Mouse (Mus musculus): ENCODE data around the gene Sdhaf1.

Gene Sdhaf1

DNA sequence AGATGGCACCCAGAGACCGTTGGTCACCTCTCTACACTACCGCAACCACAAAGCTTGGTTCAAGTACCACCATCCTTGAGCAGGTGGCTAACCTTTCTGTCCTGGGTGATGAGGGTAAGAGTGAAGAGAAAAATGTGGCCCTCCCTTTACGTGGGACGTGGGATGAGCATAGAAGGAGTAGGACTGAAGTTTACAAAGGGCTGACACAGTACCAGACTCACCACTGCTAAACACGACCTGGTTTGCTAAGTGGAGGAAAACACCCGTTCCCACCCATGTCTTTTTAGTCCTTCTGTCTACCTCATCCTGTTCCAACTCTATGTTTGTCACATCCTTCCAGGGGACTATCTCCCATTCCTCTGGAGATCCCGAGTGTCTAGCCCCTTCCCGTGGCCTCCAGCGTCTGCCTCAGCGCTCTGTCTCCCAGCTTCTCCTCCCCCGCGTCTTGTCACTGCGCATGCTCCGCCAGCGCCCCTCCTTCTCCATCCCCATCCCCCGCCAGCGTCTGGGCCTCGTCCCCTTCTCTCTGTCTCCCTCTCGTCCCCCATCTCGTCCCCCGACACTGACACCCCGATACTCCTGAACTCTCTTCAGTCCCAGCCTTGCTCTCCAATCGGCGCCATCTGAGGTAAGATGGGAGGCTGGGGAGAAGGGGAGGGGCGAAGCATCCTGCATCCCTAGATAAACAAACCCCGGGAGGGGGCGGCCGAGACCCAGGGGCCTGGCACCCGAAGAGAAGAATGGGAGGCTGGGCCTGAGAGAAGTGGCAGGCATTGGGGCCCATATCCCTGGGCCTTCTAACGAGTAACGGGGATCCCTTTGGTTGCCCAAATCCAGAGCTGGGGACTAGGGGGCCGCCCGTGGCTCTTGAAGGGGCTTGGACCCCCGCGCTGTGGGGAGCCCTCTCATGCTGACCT, 32.2 kb downstream of the Sdhaf1 start, which contains the start of gene Clip3:
Gene Clip3, plus strand, starts transcription at position 514 of the 917 bp plus-strand sequence.
- DNase-seq = peak; percentile 55 to 62

DNA sequence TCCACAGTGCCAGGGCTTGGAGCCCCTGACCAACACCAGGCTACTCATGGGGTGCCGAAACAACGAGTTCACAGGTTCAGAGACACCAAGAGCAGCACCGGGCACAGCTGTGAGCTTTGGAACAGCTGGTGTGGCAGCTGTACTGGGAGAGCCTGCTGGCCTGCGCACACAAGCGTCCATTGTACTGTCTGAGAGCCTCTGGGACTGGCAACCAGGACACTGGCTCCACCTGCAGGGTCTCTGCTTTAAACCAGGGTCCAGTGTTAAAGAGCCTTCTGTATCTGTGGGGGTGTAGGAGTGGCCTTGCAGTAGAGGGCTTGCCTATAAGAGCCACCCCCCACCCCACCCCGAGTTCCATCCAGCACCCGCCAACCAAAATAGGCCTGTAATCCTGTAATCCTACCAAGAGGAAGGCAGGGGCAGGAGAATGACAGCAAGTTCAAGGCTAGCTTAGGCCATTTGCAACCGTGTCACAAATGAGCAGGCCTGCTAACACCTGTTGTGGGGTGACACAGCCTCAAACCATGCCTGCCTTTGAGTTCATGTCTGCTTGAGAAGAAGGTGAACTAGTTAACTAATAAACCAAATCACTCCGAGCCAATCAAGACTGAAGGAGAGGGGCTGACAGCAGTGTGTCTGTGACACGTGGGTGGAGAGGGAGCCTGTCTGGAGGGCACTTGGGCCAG, 33.8 kb downstream of the Sdhaf1 start:
- DNase-seq = no peak

DNA sequence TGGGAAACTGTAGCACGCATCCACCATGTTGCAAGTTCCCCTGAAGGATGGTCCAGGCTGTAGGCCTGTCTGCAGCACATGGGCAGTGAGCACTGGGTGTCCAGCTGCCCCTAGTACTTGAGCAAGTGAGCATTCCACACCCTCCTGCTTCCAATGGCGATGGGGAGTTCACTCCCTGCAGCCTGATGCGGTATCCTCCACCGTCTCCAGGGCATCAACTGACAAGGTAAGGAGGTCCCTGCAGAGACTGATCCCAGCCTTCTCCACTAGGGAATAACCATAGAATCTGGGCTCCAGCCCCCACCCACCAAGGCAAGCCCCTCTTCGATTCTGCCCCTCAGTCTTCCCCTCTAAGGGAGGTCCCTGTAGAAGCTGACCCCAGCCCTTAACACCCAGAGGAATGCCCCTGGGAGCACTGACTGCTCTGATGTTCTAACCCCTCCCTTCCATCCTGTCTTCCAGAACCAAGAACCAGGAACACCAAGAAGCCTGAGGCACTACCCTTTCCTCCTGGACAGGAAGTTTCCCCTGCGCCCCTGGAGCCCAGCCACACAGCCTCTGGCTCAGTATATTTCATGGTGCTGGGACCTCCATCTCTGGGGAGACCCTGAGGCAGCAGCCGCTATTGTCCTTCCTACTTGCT, 34.5 kb downstream of the Sdhaf1 start:
- DNase-seq = no peak

DNA sequence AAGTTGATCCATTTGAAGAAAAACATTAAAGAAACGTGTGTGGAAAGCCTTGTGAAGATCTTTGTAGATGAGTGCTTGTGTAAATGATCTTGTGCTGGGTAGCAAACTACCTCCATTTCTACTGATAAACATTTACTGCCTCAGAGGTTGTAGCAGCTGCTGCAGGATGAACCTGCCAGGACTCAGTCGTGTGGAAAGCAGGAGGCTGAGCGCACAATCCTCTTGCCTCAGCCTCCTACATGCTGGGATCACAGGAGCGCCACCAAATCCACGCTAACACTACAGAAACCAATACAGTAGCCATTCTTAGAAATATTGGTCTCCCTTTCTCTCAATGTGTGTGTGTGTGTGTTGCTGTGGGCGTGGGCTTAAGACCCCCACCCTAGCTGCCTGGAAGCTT, 35.6 kb downstream of the Sdhaf1 start:
- DNase-seq = no peak

DNA sequence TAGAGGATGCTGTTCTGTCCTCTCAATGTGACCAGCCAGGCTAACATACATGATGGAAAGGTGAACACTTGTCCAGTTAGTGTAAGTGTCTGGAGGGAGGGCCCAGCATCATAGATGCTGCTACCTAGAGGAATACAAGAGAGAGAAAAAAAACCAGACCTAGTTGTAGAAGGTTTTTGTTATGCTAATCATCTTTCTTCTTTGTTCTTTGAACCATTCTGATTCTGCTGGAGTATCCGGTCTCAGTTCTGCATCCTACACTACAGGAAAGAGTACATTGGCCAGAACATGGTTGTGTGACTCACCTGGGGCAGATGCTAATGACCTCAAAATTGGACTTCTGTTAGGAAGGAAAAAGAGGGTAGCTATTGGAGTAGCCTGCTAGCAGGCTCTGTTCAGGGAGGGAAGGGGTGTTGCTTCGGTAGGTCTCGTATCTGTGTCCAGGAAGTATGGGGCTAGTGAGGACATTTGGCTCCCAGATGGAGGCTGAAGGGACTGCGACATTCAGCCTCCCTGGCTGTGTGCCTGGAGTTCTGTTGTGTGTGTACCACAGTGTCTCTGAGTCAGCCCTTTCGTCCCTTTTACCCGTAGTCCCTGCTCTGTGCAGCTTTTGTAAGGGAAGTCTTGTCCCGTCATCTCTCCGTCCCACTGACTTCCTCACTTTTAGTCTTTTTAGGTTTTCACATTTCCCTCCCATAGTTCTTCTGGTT, 36.8 kb downstream of the Sdhaf1 start:
- peak; percentile 56 to 70 for DNase-seq

DNA sequence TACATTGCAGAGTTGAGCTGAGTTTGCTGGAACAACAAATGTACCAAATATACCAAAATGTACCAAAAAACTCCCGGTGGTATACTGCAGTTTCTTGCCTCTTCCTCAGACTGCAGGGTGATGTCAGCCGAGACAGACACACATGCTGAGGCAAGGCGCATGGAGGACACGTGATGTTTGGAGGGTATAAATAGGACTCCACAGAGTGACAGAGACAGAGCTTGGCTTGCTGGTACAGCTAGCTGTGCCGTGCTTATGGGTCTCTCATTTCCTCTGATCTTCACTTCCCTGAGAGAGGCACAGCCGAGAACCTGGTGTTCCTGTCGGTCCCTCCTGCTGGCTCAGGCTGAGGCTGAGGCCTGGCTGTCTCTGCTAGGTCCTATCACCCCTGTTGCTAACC, 41.0 kb downstream of the Sdhaf1 start:
- DNase-seq = no peak

DNA sequence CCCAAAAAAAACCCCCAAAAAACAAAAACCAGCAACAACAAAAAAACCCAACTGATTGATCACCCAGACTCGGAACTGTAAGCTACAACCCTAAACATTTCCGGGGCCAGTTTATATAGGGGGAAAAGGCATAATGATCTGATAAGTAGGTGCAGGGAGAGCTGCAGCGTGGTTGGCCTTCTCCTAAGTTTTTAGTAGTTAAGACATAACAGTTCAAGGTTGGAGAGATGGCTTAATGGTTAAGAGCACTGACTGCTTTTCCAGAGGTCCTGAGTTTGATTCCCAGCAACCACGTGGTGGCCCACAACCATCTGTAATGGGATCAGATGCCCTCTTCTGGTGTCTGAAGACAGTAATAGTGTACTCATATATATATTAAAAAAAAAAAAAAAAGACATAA, 42.2 kb downstream of the Sdhaf1 start:
- no peak for DNase-seq

DNA sequence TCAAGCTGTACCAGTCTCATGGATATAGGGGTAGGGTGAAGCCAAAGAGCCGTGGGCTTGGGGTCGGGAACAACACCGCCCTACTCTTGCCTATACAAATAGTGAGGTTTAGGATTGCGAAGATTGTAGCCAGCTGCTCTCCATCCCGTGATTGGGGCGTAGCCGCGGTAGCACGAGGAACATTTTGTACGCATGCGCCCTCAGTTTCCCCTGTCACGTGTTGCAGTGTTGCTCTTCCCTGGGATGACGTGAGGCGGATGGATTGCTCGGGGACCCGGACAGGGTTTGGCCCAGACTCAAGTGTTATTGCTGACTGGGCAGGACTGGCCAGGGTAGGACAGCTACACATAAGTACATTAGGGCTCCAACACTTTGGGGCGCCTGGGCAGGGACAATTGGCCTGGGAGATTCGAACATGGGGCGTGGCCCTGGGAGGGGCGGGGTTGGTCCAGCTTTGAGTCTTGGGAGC, 43.0 kb downstream of the Sdhaf1 start:
- DNase-seq = peak; percentile 86 to 93

DNA sequence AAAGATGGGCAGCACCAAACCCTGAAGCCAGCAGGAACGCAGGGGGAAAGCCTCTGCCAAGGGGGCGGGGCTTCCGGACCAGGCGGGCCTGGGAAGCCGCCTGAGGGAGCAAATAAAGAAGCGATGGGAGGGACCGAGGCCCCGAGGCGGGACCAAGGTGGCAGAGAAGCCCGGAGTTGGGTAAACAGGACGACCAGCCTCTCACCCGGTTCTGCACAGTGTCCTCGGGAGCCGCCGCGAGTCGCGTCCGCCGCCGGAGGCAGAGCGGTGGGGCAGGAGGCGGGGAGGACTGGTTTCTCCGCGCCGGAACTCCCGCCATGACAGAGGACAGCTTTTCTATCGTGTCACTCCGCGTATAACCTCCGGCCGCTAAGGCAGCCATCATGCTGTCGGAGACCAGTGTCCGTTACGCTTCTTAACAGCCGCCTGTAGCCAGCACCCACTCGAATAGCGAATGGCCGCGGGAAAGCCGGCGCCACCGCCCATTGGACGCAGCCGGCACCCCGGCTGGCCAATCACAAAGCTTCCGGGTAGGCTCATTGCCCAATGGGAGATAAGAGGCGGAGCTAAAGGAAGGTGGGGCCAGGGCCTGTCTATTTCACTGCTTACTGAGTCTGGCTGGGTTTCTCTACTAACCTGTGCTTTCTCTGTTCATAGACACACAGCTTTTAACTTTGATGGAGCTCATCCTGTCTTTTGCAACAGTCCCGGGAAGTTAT, 43.6 kb downstream of the Sdhaf1 start, which contains the start of the genes Thap8 and Wdr62:
Gene Thap8, plus strand, starts transcription at position 144 of the 719 bp plus-strand sequence.
Gene Wdr62, minus strand, starts transcription at position 469 of the 719 bp plus-strand sequence.
- DNase-seq = peak; percentile 93 to 96

DNA sequence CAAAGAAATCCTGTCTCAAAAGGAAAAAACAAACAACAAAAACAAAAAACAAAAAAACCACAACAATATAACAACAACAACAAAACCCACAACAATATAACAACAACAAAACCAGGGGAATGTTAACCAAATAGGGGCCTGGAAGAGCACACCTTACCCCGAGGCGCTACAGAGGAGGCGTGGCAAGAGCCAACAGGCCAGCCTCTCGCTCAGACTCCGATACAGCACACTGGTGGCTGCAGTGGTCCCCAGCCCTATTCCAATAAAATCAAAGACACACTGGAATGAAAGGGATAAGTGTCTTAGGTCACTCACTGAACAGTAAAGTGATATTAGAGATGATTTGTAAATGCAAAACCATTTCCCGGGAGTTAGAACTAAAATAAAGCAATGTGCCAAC, 44.2 kb downstream of the Sdhaf1 start:
- DNase-seq = no peak

DNA sequence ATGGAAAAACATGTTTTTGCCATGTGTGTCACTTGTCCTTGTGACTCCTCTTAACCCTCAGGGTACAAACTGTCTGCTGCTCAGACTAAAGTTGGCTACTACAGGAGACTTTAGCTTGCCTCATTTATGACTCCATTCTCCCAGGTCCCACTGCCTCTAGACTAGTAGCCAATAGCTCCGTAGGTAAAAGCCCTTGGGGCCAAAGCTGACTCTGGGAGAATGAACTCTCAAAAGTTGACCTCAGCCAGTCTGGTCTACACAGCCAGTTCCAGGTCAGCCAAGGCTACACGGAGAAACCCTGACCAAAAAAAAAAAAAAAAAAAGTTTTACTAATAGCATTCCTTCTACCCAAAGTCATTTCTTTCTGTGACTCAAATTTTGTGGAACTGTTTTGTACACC, 44.8 kb downstream of the Sdhaf1 start:
- no peak for DNase-seq

DNA sequence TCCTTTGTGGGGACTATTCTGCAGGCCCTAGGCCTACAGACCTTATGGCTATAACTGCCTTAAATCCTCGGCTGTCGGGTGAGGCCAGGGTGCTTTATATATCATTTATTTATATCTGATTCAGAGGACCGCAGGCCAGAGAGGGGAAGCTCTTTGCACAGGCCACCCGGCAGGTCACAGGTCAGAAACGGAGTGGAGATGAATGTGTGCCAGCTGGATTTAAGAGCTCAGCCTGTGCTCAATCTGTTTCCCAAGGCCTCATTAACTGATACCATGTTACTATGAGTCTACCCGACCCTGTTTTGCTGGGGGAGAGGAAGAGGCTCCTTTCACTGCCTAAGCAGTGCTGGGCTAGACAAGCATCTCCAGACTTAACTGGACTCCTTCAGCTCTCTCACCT, 49.3 kb downstream of the Sdhaf1 start:
- DNase-seq = no peak

All from kidney, postnatal 25 days (tissue).